Mouse (Mus musculus) activated CD4-positive, CD25-positive, alpha-beta regulatory T cell, adult 9 weeks (primary cell): ENCODE results near the gene Ubr4. TPM values are rescaled to one million over a fixed set of nuclear protein-coding genes. Genes with fewer than 3 reads are reported as not detected.

Source experiments
- polyA plus RNA-seq: library from polyadenylated mRNA; unstranded; fragments of 100-300 nt; shearing (Covaris generic); gene quantifications from one replicate; pipeline ENCODE4 v1.2.1, GENCODE M21; 2017

Ubr4 gene
- 61.6 TPM for polyA plus RNA-seq

GRCm38 (mm10) chr4:139351931-139352711 lies at the start of gene Ubr4, which contains the start of the genes Mrto4 and Emc1:
Ubr4 (plus strand) TSS chr4:139352609.
Mrto4 (minus strand) TSS chr4:139352576.
Emc1 (plus strand) TSS chr4:139352587.

GRCm38 (mm10) chr4:139310171-139310898 lies 42.1 kb upstream of the Ubr4 start, which contains the start of the genes Pqlc2 and Akr7a5:
Pqlc2 (minus strand) TSS chr4:139310708.
Akr7a5 (plus strand) TSS chr4:139310744.

GRCm38 (mm10) chr4:139530248-139530647 lies 177.8 kb downstream of the Ubr4 start, which contains the start of gene Iffo2:
Iffo2 (plus strand) TSS chr4:139530548.

Other genes starting within 250 kb of the Ubr4 start
- 441 TPM for gene Minos1, start 221.5 kb upstream of the Ubr4 start, polyA plus RNA-seq
- gene Capzb, start 159.7 kb upstream of the Ubr4 start, polyA plus RNA-seq, result 751 TPM
- 15.1 TPM for gene Pqlc2, start 41.9 kb upstream of the Ubr4 start, polyA plus RNA-seq
- 11.6 TPM for gene Akr7a5, start 41.9 kb upstream of the Ubr4 start, polyA plus RNA-seq
- 86.6 TPM for gene Mrto4, start within 50 bp of the Ubr4 start, polyA plus RNA-seq
- 61.6 TPM for gene Emc1, start within 50 bp of the Ubr4 start, polyA plus RNA-seq
- gene Iffo2, start 177.9 kb downstream of the Ubr4 start, polyA plus RNA-seq, result 2.0 TPM